Mouse (Mus musculus) kidney, adult 2 months (tissue): ENCODE results near the gene Ntf3. TPM values are rescaled to one million over a fixed set of nuclear protein-coding genes. Genes with fewer than 3 reads are reported as not detected.
A peak's percentile ranks its signal among the peaks of the same experiment; 100 is the strongest.

Experiments
- DNase-seq: peaks from one replicate; pipeline ENCODE4 v3.0.0; 2021
- H3K27ac ChIP-seq: fragments of 200-500 bp; 2 replicates; pipeline ENCODE4 v1.5.1; 2012; ENCODE audit warnings: low read depth, low read length, control low read depth, inconsistent platforms; ENCODE audit not compliant: insufficient read depth
- H3K27me3 ChIP-seq: fragments of 200-500 bp; replicated peaks from 2 replicates; pipeline ENCODE4 v1.6.1; 2012; ENCODE audit warnings: mild to moderate bottlenecking, moderate library complexity, low read length, inconsistent platforms; ENCODE audit not compliant: control insufficient read depth, insufficient read depth
- H3K36me3 ChIP-seq: fragments of 200-500 bp; 2 replicates; pipeline ENCODE4 v1.6.1; 2012; ENCODE audit warnings: mild to moderate bottlenecking, moderate library complexity, low read length, inconsistent platforms; ENCODE audit not compliant: control insufficient read depth, insufficient read depth
- H3K4me1 ChIP-seq: fragments of 200-500 bp; 2 replicates; pipeline ENCODE4 v1.6.1; 2011; ENCODE audit warnings: low read length; ENCODE audit not compliant: control insufficient read depth, insufficient read depth
- H3K4me3 ChIP-seq: fragments of 200-500 bp; 2 replicates; pipeline ENCODE4 v1.5.1; 2011; ENCODE audit warnings: mild to moderate bottlenecking, low read depth, low read length, control low read depth; ENCODE audit not compliant: insufficient read depth
- CTCF ChIP-seq: fragments of 200-500 bp; conservative IDR thresholded peaks from 2 replicates; pipeline ENCODE4 v1.5.1; 2011; ENCODE audit warnings: low read depth, mild to moderate bottlenecking, control low read depth, low read length, moderate library complexity, mixed read lengths; ENCODE audit not compliant: insufficient read depth, insufficient read length
- POLR2A ChIP-seq: fragments of 200-500 bp; IDR thresholded peaks from one replicate; pipeline ENCODE4 v1.6.1; 2011; ENCODE audit warnings: low read depth, low read length, control low read depth
- WGBS: fragments of 180-500 bp; shearing (Covaris S2); methylation state at CpG from one replicate; pipeline ENCODE4 v1.1.7; 2018; 5-methylcytosine and 5-hydroxymethylcytosine counted together
- polyA plus RNA-seq: library from polyadenylated mRNA; depleted of rRNA; stranded (reverse); fragments of >200 nt; gene quantifications from 2 replicates; pipeline ENCODE4 v1.2.3, GENCODE M21; 2012

Gene Ntf3
- polyA plus RNA-seq, 1 experiment = 4.1 TPM

- DNase-seq = no peak
- TF ChIP-seq POLR2A = no peak
- TF ChIP-seq CTCF = no peak
- no peak overlapping the region for H3K27ac ChIP-seq
- no peak overlapping the region for H3K4me3 ChIP-seq
- WGBS = 52% methylated on average over 8 of the region's 8 CpGs
- no peaks in the 10 kb centered on the region for H3K27me3 ChIP-seq
- H3K36me3 ChIP-seq = no peaks in the 10 kb centered on the region
- H3K4me1 ChIP-seq = no peaks in the 10 kb centered on the region
These were observed 49.5 kb downstream of the Ntf3 start for GRCm38 (mm10) chr6:126117191-126117590.

DNA sequence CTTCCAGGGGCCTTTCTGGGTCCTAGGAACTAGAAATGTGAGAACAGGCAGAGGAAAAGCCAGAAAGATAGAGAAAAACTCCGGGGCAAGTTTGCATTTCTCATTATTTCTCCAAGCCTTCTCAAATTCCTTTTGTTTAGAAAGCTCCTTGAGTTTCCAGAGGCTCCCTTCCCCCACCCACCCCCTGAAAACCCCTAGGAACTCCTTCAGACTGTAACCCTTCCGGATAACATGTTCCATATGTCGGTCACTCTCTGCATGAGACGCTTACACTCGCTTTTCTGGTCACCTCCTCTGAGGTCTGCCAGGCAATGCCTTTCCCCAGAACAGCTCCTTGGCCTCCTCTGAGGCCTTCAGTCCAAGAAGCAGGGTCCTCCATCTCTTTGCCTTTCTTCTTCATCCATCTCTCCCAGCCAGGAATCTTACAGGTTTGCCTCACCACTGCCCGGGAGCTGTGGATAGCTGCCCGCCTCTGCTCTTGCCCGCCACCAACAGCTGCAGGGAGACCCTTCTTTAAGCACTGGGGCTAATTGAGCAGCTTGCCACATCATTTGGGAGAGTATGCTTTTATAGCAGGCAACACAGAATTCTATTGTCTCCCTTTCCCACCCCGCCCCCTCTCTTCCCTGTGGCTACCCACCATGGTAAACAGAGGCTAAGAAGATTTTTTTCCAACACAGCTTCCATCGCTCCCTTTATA, 51.6 kb downstream of the Ntf3 start:
- TF ChIP-seq CTCF = no peak
- no peak for TF ChIP-seq POLR2A
- 64% methylated on average over 10 of the region's 10 CpGs for WGBS
- Histone ChIP-seq H3K4me3 (no peak overlapping the region), H3K4me1 (no peaks in the 10 kb centered on the region), H3K27ac (no peak overlapping the region), H3K27me3 (no peaks in the 10 kb centered on the region), H3K36me3 (no peaks in the 10 kb centered on the region)
- DNase-seq = no peak

GRCm38 (mm10) chr6:126110892-126111835, 55.5 kb downstream of the Ntf3 start:
- H3K4me3 ChIP-seq = no peak overlapping the region

GRCm38 (mm10) chr6:126109184-126109583, 57.5 kb downstream of the Ntf3 start:
- no peaks in the 10 kb centered on the region for H3K4me1 ChIP-seq
- DNase-seq = no peak
- H3K4me3 ChIP-seq = no peak overlapping the region
- WGBS = 62% methylated on average over 5 of the region's 5 CpGs
- H3K27me3 ChIP-seq = no peaks in the 10 kb centered on the region
- TF ChIP-seq POLR2A (no peak), CTCF (no peak)
- H3K36me3 ChIP-seq = no peaks in the 10 kb centered on the region
- H3K27ac ChIP-seq = no peak overlapping the region

More at GRCm38 (mm10) chr6:126110892-126111835, 55.5 kb downstream of the Ntf3 start:
- TF ChIP-seq CTCF (no peak), POLR2A (no peak)
- H3K4me1 ChIP-seq = no peaks in the 10 kb centered on the region
- 60% methylated on average over 15 of the region's 15 CpGs for WGBS
- H3K27ac ChIP-seq = no peak overlapping the region
- no peaks in the 10 kb centered on the region for H3K36me3 ChIP-seq
- no peaks in the 10 kb centered on the region for H3K27me3 ChIP-seq
- no peak for DNase-seq

- TF ChIP-seq POLR2A (no peak), CTCF (no peak)
- H3K4me3 ChIP-seq = no peak overlapping the region
- no peak for DNase-seq
- no peaks in the 10 kb centered on the region for H3K27me3 ChIP-seq
- H3K27ac ChIP-seq = no peak overlapping the region
- H3K4me1 ChIP-seq = no peaks in the 10 kb centered on the region
- 69% methylated on average over 2 of the region's 2 CpGs for WGBS
- H3K36me3 ChIP-seq = no peaks in the 10 kb centered on the region
These were observed 57.9 kb downstream of the Ntf3 start for GRCm38 (mm10) chr6:126108771-126109170.

DNA sequence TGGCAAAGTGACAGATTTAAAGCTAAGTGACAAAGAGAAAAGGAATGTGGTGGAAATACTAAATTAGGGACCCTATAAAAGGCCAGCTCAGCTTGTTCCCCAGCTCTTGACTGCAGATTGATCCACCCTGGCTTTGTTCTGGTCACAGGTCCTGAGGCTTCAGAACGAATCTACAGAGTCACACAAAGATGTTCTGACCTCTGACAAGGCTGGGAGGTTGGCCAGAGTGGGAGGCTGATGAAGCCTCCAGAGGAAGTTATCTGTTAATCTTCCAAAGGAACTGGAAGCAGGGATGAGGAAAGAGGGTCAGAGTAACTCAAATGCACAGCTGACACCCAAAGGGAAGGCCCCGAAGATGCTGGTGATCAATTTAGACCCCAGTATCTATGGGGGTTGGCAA, 59.3 kb downstream of the Ntf3 start:
- H3K4me1 ChIP-seq = no peaks in the 10 kb centered on the region
- TF ChIP-seq POLR2A (no peak), CTCF (no peak)
- peak; percentile 38 for DNase-seq
- no peaks in the 10 kb centered on the region for H3K36me3 ChIP-seq
- H3K27me3 ChIP-seq = no peaks in the 10 kb centered on the region
- no peak overlapping the region for H3K4me3 ChIP-seq
- H3K27ac ChIP-seq = no peak overlapping the region
- WGBS = 48% methylated on average over 2 of the region's 2 CpGs

DNA sequence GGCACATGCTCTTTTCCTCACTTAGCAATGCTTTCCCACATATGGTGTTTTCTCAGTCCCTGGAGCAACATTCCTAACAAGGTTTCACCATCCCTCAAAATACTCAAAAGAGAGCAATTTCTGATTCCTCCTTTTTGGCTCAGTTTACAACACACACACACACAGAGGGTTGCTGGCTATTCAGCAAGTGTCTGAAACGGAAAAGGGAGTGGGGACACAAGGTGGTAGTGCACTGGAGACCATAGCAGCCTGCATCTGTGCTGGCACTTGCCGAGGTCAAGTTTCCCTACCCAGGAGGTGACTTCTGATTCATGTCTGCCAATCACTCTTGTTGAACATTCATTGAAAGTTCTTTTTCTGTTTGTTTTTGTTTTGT, 59.9 kb downstream of the Ntf3 start:
- no peak overlapping the region for H3K27ac ChIP-seq

More for the DNA sequence above, 59.9 kb downstream of the Ntf3 start:
- Histone ChIP-seq H3K4me3 (no peak overlapping the region), H3K27me3 (no peaks in the 10 kb centered on the region), H3K4me1 (no peaks in the 10 kb centered on the region), H3K36me3 (no peaks in the 10 kb centered on the region)
- no peak for TF ChIP-seq POLR2A
- TF ChIP-seq CTCF = no peak
- 71% methylated on average over 2 of the region's 2 CpGs for WGBS
- DNase-seq = no peak
